Mouse (Mus musculus) adrenal gland, postnatal 14 days (tissue): ENCODE data around the gene Mob1a. TPM values are rescaled to one million over a fixed set of nuclear protein-coding genes. Genes with fewer than 3 reads are reported as not detected.
A peak's percentile ranks its signal among the peaks of the same experiment; 100 is the strongest.

Source experiments
- DNase-seq: peaks from one replicate; pipeline ENCODE4 v3.0.0; 2021; ENCODE audit warnings: mixed read lengths
- long read RNA-seq, 2 experiments: library from polyadenylated mRNA; stranded (forward); transcript quantifications; one replicate each; pipeline ENCODE4 v2.0.0; 2021
- total RNA-seq: library from RNA; stranded (reverse); gene quantifications from 2 replicates; pipeline ENCODE4 v1.2.3, GENCODE M21; 2021

Gene Mob1a
- total RNA-seq = 75.9 and 79.9 TPM in 2 replicates
- long read RNA-seq, experiment 1, full-length matches to known transcripts = 1 of 29 reads
- long read RNA-seq, experiment 1, partial matches to known transcripts = 3 of 29 reads
- long read RNA-seq, experiment 1, other reads (novel, unspliced or antisense) = 25 of 29 reads
- long read RNA-seq, experiment 2, full-length matches to known transcripts = 2 of 36 reads
- long read RNA-seq, experiment 2, partial matches to known transcripts = 0 of 36 reads
- long read RNA-seq, experiment 2, other reads (novel, unspliced or antisense) = 34 of 36 reads

GRCm38 (mm10) chr6:83325525-83326393 is at the start of gene Mob1a, which contains the start of gene Mthfd2:
Mob1a (plus strand) TSS chr6:83326016.
Mthfd2 (minus strand) TSS chr6:83325908.
- peak; percentile 96 for DNase-seq

GRCm38 (mm10) chr6:83277151-83277550 is 48.7 kb upstream of the Mob1a start:
- DNase-seq = no peak

GRCm38 (mm10) chr6:83278881-83279280 is 46.9 kb upstream of the Mob1a start:
- DNase-seq = peak; percentile 61

- DNase-seq = peak; percentile 53
Measured at GRCm38 (mm10) chr6:83280256-83280955, 45.4 kb upstream of the Mob1a start.

GRCm38 (mm10) chr6:83300447-83301229 is 25.2 kb upstream of the Mob1a start:
- no peak for DNase-seq

- DNase-seq = no peak
Measured at GRCm38 (mm10) chr6:83301294-83301693, 24.5 kb upstream of the Mob1a start.

- peak; percentile 32 for DNase-seq
Measured at GRCm38 (mm10) chr6:83302264-83302663, 23.6 kb upstream of the Mob1a start.

- no peak for DNase-seq
Measured at GRCm38 (mm10) chr6:83309017-83309416, 16.8 kb upstream of the Mob1a start.

- DNase-seq = no peak
Measured at GRCm38 (mm10) chr6:83311206-83311605, 14.6 kb upstream of the Mob1a start.

GRCm38 (mm10) chr6:83312021-83312420 is 13.8 kb upstream of the Mob1a start:
- DNase-seq = no peak

- DNase-seq = peak; percentile 59
Measured at GRCm38 (mm10) chr6:83312514-83312913, 13.3 kb upstream of the Mob1a start.

- no peak for DNase-seq
Measured at GRCm38 (mm10) chr6:83315293-83315692, 10.5 kb upstream of the Mob1a start.

GRCm38 (mm10) chr6:83316022-83316421 is 9.8 kb upstream of the Mob1a start:
- DNase-seq = peak; percentile 21

GRCm38 (mm10) chr6:83317108-83317741 is 8.6 kb upstream of the Mob1a start:
- DNase-seq = peak; percentile 96

GRCm38 (mm10) chr6:83321927-83322326 is 3.9 kb upstream of the Mob1a start:
- no peak for DNase-seq

GRCm38 (mm10) chr6:83322794-83323193 is 3.0 kb upstream of the Mob1a start:
- DNase-seq = no peak

GRCm38 (mm10) chr6:83323652-83324419 is 2.0 kb upstream of the Mob1a start:
- DNase-seq = no peak

- DNase-seq = peak; percentile 30
Measured at GRCm38 (mm10) chr6:83326394-83326736, 549 bp downstream of the Mob1a start.

- no peak for DNase-seq
Measured at GRCm38 (mm10) chr6:83326761-83327160, 945 bp downstream of the Mob1a start.

GRCm38 (mm10) chr6:83327591-83328190 is 1.9 kb downstream of the Mob1a start:
- DNase-seq = no peak
